Mouse (Mus musculus) adrenal gland, adult 2 months (tissue): ENCODE results near the gene Car5a. TPM values are rescaled to one million over a fixed set of nuclear protein-coding genes. Genes with fewer than 3 reads are reported as not detected.

Experiments used
- DNase-seq: peaks from one replicate; pipeline ENCODE4 v3.0.0; 2021
- polyA plus RNA-seq: library from polyadenylated mRNA; depleted of rRNA; stranded (reverse); fragments of >200 nt; gene quantifications from 2 replicates; pipeline ENCODE4 v1.2.3, GENCODE M21; 2012
- total RNA-seq, 2 experiments: library from RNA; stranded (reverse); gene quantifications; 2 replicates each; pipeline ENCODE4 v1.2.3; 2021

Gene Car5a
- total and polyA plus RNA-seq, 3 experiments, result 0.12 to 0.69 TPM; not detected in 1

DNA sequence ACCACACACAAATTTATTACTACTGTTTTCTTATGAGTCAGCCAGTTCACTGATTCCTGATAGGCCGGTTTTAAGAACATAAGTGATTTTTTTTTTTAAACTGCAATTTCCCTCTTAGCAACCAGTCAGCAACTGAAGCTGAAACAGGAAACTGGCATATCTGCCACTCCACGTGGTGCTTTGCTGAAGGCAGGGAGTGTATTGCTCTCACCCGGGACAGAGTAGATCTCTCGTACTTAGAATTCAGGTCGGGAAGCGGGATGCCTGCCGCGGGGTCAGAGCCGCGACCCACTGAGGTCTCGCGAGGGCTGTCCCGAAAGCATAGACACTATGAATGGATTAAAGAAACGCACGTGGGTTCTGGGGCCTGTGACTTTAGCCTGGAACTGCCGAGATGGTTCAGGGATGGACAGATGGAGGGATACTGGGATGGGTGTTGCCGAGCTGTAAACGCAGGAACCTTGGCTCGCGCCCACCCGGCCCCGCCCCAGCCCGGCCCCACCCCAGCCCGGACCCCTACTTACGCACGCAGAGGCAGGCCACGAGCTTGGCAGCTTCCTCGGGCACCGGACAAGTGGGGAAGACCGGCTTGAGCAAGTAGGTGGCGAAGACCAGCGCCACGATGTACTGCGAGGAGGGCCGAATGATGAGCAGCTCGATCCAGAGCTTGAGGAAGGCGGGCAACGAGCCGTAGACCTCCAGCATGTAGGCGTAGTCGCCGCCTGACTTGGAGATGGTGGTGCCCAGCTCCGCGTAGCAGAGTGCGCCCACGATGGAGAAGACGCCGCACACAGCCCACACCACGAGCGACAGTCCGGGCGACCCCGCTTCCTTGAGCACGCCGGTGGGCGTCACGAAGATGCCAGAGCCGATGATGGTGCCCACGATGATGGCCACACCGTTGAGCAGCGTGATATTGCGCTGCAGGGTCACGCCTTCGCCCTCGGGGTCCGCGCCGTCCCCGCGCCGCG lies 37.9 kb downstream of the Car5a start:
- DNase-seq, result peak; percentile 52

- no peak for DNase-seq
Observed at GRCm38 (mm10) chr8:121905864-121906263, 38.8 kb downstream of the Car5a start.

GRCm38 (mm10) chr8:121905420-121905819 lies 39.3 kb downstream of the Car5a start:
- DNase-seq, result no peak

- DNase-seq, result no peak
Observed at GRCm38 (mm10) chr8:121904999-121905398, 39.7 kb downstream of the Car5a start.

GRCm38 (mm10) chr8:121903977-121904376 lies 40.7 kb downstream of the Car5a start:
- no peak for DNase-seq

- DNase-seq, result peak; percentile 92
Observed at GRCm38 (mm10) chr8:121901498-121902236, 43.0 kb downstream of the Car5a start.

DNA sequence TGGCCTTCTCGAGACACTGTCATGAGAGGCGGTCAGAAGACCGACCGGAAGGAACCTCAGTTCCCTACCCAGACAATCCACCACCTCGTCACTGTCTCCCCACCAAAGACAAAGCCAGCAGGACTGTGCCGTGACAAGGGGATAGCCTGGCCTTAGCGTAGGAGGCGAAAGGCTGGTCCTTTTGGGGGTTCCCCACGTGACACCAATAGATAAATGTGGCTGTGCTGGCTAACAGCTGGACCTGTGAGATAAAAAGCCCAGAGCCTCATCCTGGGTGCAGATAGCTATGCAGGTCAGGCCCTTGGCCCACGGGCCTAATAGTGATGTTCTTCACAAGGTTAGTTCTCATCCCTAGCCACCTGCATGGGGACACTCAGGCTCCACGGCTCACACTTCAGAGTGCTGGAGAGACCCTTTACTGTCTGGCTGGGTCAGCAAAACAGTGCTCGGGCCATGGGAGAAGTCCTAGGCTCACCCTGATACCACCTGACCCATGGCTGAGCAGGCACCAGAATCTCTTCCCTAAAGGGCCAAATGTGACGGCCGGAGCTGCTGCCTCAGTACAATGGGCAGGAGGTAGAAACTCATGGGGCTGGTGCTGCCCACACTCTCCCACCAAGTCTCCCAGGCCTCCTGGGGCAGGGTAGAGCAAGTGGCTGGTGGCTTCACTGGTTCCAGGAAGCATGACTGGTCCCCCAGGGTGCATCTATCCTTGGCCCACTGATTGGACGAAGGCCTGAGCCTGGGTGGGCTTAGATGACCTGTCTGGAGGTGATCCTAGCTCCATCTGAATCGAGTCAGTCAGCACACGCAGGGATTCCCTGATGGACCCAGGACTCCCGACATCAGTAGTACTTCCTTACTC lies 45.3 kb downstream of the Car5a start:
- DNase-seq, result no peak

- DNase-seq, result peak; percentile 94
Observed at GRCm38 (mm10) chr8:121898401-121898931, 46.2 kb downstream of the Car5a start.

GRCm38 (mm10) chr8:121897871-121898381 lies 46.8 kb downstream of the Car5a start:
- peak; percentile 77 for DNase-seq

DNA sequence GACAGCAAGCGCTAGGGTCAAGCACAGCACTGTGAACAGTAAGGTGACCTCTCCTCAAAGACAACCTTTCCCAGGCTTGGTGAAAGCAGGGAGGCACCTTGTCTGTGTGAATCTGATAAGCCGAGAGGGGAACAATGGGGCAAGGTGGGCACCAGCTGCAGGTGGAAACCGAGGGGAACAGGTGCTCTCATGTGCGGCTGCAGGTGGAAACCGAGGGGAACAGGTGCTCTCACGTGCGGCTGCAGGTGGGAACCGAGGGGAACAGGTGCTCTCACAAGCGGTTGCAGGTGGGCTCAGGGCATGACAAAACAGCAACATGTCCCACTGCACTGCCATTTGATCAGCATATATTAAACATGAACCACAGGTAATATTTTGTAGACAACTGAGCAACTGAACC lies 47.5 kb downstream of the Car5a start:
- no peak for DNase-seq

DNA sequence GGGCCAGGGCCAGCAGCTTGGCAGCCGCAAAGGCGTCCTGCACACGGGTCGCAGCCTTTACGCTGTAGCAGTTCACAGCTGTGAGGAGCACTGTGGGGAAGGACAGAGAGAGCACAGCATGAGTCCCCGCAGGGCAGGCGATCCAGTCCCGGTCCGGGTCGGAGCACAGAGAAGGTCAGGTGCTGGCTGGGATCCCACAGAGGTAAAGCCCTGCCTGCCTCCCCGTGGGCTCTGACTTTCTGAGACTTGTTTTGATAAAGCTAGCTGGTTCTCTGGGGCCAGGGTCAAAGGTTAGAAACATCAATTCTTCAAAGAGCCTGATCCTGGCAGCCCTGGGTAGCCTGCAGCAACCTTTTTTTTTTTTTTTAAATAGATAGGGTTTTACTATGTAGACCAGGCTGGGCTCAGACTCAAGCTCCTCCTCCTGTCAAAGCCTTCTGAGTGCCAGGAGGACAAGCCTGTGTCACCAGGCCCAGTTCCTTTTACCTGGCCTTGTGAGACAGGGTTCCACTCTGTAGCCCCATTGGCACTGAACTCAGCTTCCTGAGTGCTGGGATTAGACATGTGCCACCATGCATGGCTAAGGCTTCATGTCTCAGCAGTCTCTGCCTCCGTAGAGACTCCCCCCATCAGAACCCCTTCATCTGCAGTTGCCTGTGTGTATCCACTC lies 48.1 kb downstream of the Car5a start:
- peak; percentile 56 for DNase-seq

GRCm38 (mm10) chr8:121895910-121896309 lies 48.8 kb downstream of the Car5a start:
- DNase-seq, result peak; percentile 40

DNA sequence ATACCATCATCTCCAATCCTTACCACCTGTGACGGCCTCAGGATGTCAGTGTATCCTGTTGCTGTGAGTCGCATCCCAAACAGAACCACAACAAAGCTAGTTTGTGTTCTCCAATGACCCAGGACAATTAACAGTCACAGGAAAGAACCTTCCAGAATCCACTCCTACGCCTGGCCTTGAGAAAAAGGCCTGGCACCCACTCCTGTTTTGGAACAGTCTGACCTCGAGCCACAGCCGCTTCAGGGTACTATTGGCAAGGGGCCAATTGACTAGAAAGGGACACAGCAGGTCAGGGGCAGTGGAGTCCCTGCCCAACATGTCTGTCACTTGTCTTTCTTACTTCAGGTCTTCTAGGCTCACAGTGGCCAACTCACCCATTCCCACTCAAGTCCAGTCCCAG lies 51.8 kb downstream of the Car5a start:
- DNase-seq, result peak; percentile 67

DNA sequence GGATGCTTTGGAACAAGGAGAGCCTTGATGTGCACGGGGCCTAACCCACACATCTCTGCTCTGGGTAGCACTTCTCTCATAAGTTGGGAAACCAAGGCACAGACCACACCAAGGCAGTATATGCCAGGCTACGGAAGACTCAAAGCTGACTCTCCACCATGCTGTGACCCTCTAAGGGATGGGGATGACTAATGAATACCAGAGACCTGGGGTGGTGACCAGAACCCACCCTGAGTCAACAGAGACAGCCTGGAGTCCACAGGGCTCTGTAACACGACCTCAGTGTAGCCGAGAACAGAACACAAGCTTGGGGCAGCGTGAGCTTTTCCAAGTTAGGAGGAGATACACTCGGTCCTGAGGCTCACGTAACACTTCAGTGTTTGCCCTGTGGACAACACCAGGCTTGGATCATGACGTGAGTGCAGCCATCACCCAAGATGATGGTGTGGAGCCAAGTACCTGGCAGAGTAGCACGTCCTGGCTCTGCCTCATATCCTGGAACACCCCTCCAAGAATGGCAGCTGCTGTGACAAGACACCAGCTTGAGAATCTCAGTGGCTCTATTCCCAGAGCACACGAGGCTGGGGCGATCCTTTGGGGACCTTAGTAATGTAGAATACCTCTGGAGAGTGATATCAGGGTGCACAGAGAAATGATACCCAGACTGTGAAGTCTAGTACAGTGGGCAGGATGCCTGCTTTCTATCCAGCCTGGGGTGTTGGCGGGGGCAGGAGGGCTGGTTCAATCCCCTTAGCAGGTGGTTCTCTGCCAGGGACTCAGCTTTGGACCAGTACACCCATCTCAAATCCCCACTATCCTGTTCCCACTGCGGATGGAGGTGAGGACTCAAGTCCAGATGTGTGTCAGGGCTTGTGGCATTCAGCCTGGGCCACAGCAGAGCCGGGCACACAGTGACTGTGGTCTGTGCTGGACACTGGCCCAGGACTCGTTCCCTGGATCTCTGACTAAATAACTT lies 54.6 kb downstream of the Car5a start:
- peak; percentile 15 for DNase-seq

- DNase-seq, result peak; percentile 80
Observed at GRCm38 (mm10) chr8:121889317-121889716, 55.4 kb downstream of the Car5a start.

DNA sequence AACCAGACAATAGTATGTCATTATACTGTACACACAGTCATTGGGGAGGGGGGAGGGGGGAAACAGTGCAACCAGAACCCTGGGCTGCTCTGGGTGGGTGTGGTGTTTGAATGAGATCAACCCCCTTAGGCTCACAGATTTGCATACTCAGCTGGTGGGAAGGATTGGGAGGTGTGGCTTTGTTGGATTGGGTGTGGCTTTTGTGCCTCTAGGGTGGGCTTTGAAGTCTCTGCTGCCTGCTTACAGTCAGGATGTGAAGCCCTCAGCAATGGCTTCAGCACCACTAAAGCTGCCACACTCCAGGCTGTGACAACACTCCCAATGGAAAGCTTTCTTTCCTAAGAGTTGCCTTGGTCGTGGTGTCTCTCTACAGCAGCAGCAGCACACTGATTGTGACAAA lies 57.2 kb downstream of the Car5a start:
- DNase-seq, result no peak

GRCm38 (mm10) chr8:121885433-121885832 lies 59.3 kb downstream of the Car5a start:
- no peak for DNase-seq

DNA sequence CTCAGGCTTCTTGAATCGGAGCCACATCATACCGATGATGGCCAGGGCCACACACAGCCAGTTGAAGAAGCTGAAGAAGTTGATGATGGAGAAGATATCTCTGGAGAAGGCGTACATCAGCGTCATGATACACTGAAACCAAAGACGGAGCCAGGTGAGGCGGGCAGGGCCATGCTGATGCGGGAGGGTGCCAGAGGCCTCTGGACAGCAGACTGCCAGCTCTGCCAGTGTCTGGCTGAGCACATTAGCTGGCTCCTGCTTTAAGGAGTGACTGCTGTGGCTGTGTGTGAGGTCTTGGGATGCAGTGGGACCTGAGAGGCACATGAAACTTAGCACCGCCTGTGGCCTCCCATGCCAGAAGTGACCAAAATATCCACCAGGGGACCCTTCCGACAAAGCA lies 59.7 kb downstream of the Car5a start:
- DNase-seq, result no peak

GRCm38 (mm10) chr8:121884181-121884580 lies 60.5 kb downstream of the Car5a start:
- DNase-seq, result no peak

GRCm38 (mm10) chr8:121881921-121882320 lies 62.8 kb downstream of the Car5a start:
- DNase-seq, result no peak
